Mouse (Mus musculus): ENCODE results near the gene Myh10.

DNA sequence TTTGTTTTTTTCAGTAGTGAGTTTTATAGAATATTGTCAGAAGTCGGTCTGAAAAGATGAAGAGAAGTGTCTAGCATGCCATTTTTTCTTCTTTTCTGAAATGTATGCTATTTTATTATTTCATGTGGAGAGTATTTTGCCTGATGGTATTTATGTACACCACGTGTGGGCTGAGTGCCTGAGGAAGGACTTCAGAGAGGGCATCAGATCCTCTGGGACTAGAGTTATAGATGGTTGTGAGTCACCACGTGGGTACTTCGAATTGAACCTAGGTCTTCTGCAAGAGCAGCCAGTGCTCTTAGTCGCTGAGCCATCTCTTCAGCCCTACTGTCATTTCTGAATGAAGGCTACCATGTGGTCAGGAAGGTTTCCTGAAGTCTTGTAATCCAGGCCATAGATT, 28.4 kb downstream of the Myh10 start:
- no peak for TF ChIP-seq CTCF (IDR thresholded peaks at IDR 0.05; ENCODE audit: borderline replicate concordance, extremely low read depth, insufficient read depth, insufficient read length)
- no peak for TF ChIP-seq POLR2A (IDR thresholded peaks at IDR 0.05; ENCODE audit: borderline replicate concordance, extremely low read depth, insufficient read depth, insufficient read length, poor library complexity, severe bottlenecking)

Measured in brain, embryonic 14.5 days (tissue).